Mouse (Mus musculus): Measurements from ENCODE around the gene Pik3c2a. TPM values are rescaled to one million over a fixed set of nuclear protein-coding genes. Genes with fewer than 3 reads are reported as not detected.

The Pik3c2a gene
- total and polyA plus RNA-seq, 3 experiments, result 2.6 to 3.9 TPM; not detected in 1

DNA sequence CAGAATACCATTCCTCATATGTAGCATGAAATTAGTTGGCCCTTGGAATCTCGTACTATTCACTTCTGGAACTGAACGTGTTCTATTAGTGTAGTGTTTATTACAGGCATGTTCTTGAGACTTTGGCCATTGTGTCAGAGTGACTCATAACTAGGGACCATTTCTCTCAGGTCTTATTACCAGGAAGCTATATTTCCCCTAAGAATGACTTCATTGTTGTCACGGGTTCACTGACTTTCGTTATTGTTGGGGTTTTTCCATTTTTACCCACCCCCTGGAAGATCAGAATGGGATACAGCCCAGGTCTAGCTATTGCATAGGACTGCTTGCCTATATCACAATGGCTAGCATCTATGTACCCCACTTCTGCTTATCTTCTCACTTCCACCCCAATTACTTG, 13.7 kb upstream of the Pik3c2a start:
- TF ChIP-seq ZC3H11A (IDR thresholded peaks at IDR 0.05; ENCODE audit: low read depth, low read length) (no peak), CHD1 (IDR thresholded peaks at IDR 0.05; ENCODE audit: low read depth, low read length) (no peak), ELF1 (IDR thresholded peaks at IDR 0.05; ENCODE audit: low read depth, low read length) (no peak), GABPA (IDR thresholded peaks at IDR 0.05; ENCODE audit: low read depth, low read length) (no peak), RCOR1 (IDR thresholded peaks at IDR 0.05; ENCODE audit: low read depth, low read length) (no peak), MAZ (IDR thresholded peaks at IDR 0.05; ENCODE audit: low read depth, low read length) (no peak), BHLHE40 (IDR thresholded peaks at IDR 0.05; ENCODE audit: borderline replicate concordance, low read depth, low read length) (no peak), TCF12 (IDR thresholded peaks at IDR 0.05; ENCODE audit: low read depth, low read length) (no peak)
- Histone ChIP-seq H3K4me3 (ENCODE audit: control insufficient read depth in 1 of 2, insufficient read depth in 1 of 2, low read depth in 2 of 2, low read length in 2 of 2) (no peak overlapping the region), H3K79me2 (ENCODE audit: control insufficient read depth, insufficient read depth, low read length, poor library complexity) (no peaks in the 10 kb centered on the region), H3K9ac (ENCODE audit: control insufficient read depth, low read depth, low read length, poor library complexity, severe bottlenecking) (no peak overlapping the region), H3K36me3 (ENCODE audit: control insufficient read depth in 1 of 2, insufficient read depth in 2 of 2, low read length in 2 of 2) (no peaks in the 10 kb centered on the region), H3K27ac (ENCODE audit: control insufficient read depth, low read depth, low read length) (no peak overlapping the region), H3K9me3 (replicated peaks; ENCODE audit: insufficient read depth, low read length) (no peaks in the 10 kb centered on the region), H3K27me3 (ENCODE audit: control insufficient read depth in 1 of 2, insufficient read depth in 2 of 2, low read length in 2 of 2) (peaks cover 0 to 3% of the 10 kb centered on the region in 2 experiments; a peak in 2 of 4 replicates), H3K4me1 (ENCODE audit: control insufficient read depth in 1 of 2, insufficient read depth in 2 of 2, low read length in 2 of 2) (peaks cover 0 to 2% of the 10 kb centered on the region in 2 experiments; a peak in 1 of 4 replicates)
- no peak for DNase-seq (ENCODE audit: low read depth, low spot score)

DNA sequence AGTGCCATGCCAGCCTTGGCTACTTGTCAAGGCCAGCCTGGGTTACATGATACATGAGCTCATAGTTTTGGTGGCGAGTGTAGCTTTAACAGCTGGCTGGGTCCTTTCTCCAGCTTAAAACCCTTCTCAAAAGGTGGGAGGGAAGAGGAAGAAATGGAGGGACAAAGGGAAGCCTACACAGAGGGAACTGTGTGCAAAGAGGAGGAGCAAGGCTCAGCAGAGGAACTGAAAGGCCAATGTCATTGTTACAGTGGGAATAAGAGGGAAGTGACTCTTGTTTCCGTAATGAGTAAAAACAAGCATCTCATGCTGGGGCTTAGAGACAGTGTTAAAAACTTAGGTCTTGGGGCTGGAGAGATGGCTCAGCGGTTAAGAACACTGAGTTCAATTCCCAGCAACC, 3.4 kb upstream of the Pik3c2a start:
- H3K9me3 ChIP-seq (replicated peaks; ENCODE audit: insufficient read depth, low read length), result no peaks in the 10 kb centered on the region
- no peak for DNase-seq (ENCODE audit: low read depth, low spot score)
- peaks cover 3% of the 10 kb centered on the region; the same call in 1 of the 2 replicates for H3K79me2 ChIP-seq (ENCODE audit: control insufficient read depth, insufficient read depth, low read length, poor library complexity)
- H3K36me3 ChIP-seq (ENCODE audit: control insufficient read depth in 1 of 2, insufficient read depth in 2 of 2, low read length in 2 of 2), result peaks cover 0 to 2% of the 10 kb centered on the region in 2 experiments; a peak in 1 of 4 replicates
- H3K27ac ChIP-seq (ENCODE audit: control insufficient read depth, low read depth, low read length), result no peak overlapping the region
- peaks cover 0 to 5% of the 10 kb centered on the region in 2 experiments; a peak in 2 of 4 replicates for H3K4me1 ChIP-seq (ENCODE audit: control insufficient read depth in 1 of 2, insufficient read depth in 2 of 2, low read length in 2 of 2)
- H3K9ac ChIP-seq (ENCODE audit: control insufficient read depth, low read depth, low read length, poor library complexity, severe bottlenecking), result no peak overlapping the region
- H3K4me3 ChIP-seq (ENCODE audit: control insufficient read depth in 1 of 2, insufficient read depth in 1 of 2, low read depth in 2 of 2, low read length in 2 of 2), result no peak overlapping the region
- 0 out of 4 replicates have a peak, but pooled peaks cover 0 to 2% of the 10 kb centered on the region in 2 experiments for H3K27me3 ChIP-seq (ENCODE audit: control insufficient read depth in 1 of 2, insufficient read depth in 2 of 2, low read length in 2 of 2)
- no peak for TF ChIP-seq NELFE (IDR thresholded peaks at IDR 0.05; ENCODE audit: low read depth, low read length)
- no peak for TF ChIP-seq ZNF384 (IDR thresholded peaks at IDR 0.05; ENCODE audit: low read depth, low read length)
- TF ChIP-seq RAD21 (IDR thresholded peaks at IDR 0.05; ENCODE audit: low read depth, low read length), result no peak
- TF ChIP-seq JUND (IDR thresholded peaks at IDR 0.05; ENCODE audit: low read depth, low read length), result no peak
- no peak for TF ChIP-seq SMC3 (IDR thresholded peaks at IDR 0.05; ENCODE audit: low read depth, low read length)
- TF ChIP-seq ZMIZ1 (IDR thresholded peaks at IDR 0.05; ENCODE audit: low read depth, low read length), result no peak
- no peak for TF ChIP-seq E2F4 (IDR thresholded peaks at IDR 0.05; ENCODE audit: borderline replicate concordance, low read depth, low read length)
- no peak for TF ChIP-seq TCF12 (IDR thresholded peaks at IDR 0.05; ENCODE audit: low read depth, low read length)
- no peak for TF ChIP-seq USF1 (IDR thresholded peaks at IDR 0.05; ENCODE audit: low read depth, low read length)
- TF ChIP-seq CHD1 (IDR thresholded peaks at IDR 0.05; ENCODE audit: low read depth, low read length), result no peak
- no peak for TF ChIP-seq TAL1 (IDR thresholded peaks at IDR 0.05; ENCODE audit: low read length)
- no peak for TF ChIP-seq POLR2AphosphoS2 (IDR thresholded peaks at IDR 0.05; ENCODE audit: low read length)
